Mouse (Mus musculus) heart, embryonic 15.5 days (tissue): ENCODE results near the gene Dbndd2. TPM values are rescaled to one million over a fixed set of nuclear protein-coding genes. Genes with fewer than 3 reads are reported as not detected.

Experiments
- ATAC-seq: fragments of 200-750 bp; cut with Nextera tagmentation; replicated peaks from 2 replicates; pipeline ENCODE4 v1.8.0; 2017; ENCODE audit warnings: low read depth, moderate TSS enrichment; ENCODE audit not compliant: insufficient number of reproducible peaks, insufficient read depth, low FRiP score
- H3K27ac ChIP-seq: fragments of 300-500 bp; sonication (generic); 2 replicates; pipeline ENCODE4 v1.5.1; 2015; ENCODE audit warnings: mild to moderate bottlenecking, inconsistent platforms
- H3K27me3 ChIP-seq: fragments of 300-500 bp; sonication (generic); 2 replicates; pipeline ENCODE4 v1.6.1; 2015; ENCODE audit warnings: inconsistent platforms
- H3K36me3 ChIP-seq: fragments of 300-500 bp; sonication (generic); 2 replicates; pipeline ENCODE4 v1.6.1; 2015; ENCODE audit warnings: mild to moderate bottlenecking, inconsistent platforms
- H3K4me1 ChIP-seq: fragments of 300-500 bp; sonication (generic); replicated peaks from 2 replicates; pipeline ENCODE4 v1.6.1; 2015; ENCODE audit warnings: inconsistent platforms
- H3K4me2 ChIP-seq: fragments of 300-500 bp; sonication (generic); 2 replicates; pipeline ENCODE4 v1.6.1; 2015; ENCODE audit warnings: inconsistent platforms, mild to moderate bottlenecking, moderate library complexity
- H3K4me3 ChIP-seq: fragments of 300-500 bp; sonication (generic); 2 replicates; pipeline ENCODE4 v1.5.1; 2015; ENCODE audit warnings: mild to moderate bottlenecking, inconsistent platforms
- H3K9ac ChIP-seq: fragments of 300-500 bp; sonication (generic); 2 replicates; pipeline ENCODE4 v1.6.1; 2015; ENCODE audit warnings: mild to moderate bottlenecking, inconsistent platforms
- H3K9me3 ChIP-seq: fragments of 300-500 bp; sonication (generic); replicated peaks from 2 replicates; pipeline ENCODE4 v1.6.1; 2016; ENCODE audit warnings: inconsistent platforms
- WGBS: fragments of 180-500 bp; shearing (Covaris S2); methylation state at CpG from one replicate; pipeline ENCODE4 v1.1.7; 2015; ENCODE audit warnings: mixed read lengths; 5-methylcytosine and 5-hydroxymethylcytosine counted together
- polyA plus RNA-seq: library from polyadenylated mRNA; unstranded; fragments of >200 nt; fragmentation: Nextera tagmentation; extraction: Ambion mirVana; gene quantifications from 2 replicates; pipeline ENCODE4 v1.2.1, GENCODE M21; 2015

Gene Dbndd2
- polyA plus RNA-seq, 1 experiment from 2014 or later: 8.6 TPM

DNA sequence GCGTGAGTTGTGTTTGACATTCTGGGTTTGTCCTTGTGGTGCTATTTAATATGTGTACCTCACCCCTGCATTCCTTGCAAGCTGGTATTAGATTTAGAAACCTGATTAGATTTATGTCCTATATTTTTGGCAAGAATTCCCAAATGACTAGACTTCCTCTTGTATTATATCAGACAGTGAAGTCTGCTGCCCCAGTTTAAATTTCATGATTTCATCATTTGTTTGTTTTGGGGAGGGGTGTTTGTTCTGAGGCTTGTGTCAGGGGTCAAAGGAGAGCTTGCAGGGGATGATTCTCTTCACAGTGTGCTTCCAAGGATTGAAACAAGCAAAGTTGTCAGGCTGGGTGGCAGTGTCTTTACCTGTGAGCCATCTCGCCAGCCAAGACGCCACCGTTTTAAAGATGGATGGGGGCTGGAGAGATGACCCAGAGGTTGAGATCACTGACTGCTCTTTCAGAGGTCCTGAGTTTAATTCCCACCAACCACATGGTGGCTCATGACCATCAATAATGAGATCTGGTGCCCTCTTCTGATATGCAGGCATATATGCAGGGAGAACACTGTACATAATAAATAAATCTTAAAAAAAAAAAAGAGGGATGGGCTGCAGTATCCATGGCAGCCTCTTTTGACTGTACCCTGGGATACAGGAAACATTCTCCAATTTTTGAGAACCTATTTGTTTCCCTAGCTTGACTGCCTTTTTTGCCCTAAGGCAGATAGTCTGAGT lies 19.9 kb downstream of the Dbndd2 start:
- no peak overlapping the region for H3K4me3 ChIP-seq
- H3K27me3 ChIP-seq: no peaks in the 10 kb centered on the region
- peaks cover 3% of the 10 kb centered on the region; the same call in 1 of the 2 replicates for H3K9me3 ChIP-seq
- no peak overlapping the region for H3K4me2 ChIP-seq
- ATAC-seq: no peak
- no peak overlapping the region for H3K27ac ChIP-seq
- H3K4me1 ChIP-seq: peaks cover 6% of the 10 kb centered on the region; the same call in 1 of the 2 replicates
- peaks cover 54% of the 10 kb centered on the region for H3K36me3 ChIP-seq
- 95% methylated on average over 4 of the region's 4 CpGs for WGBS
- H3K9ac ChIP-seq: no peak overlapping the region

DNA sequence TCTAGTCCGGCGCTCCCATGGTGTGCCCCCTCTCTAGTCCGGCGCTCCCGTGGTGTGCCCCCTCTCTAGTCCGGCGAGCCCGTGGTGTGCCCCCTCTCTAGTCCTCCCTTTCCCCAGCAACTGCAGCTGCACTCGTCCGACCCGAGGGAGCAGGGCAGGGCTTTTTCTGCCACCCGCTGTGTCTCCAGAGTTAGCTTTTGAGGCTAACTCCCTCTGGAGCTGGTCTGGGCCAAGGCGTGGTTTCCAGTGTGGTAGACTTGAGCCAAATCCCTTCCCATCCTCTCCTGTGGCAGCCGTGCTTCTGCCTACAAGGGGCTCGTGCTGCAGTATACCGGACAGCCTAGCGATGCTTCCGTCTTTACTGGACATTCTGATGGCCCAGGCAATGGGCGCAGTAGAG lies 21.9 kb downstream of the Dbndd2 start:
- Histone ChIP-seq H3K27me3 (no peaks in the 10 kb centered on the region), H3K4me1 (peaks cover 6% of the 10 kb centered on the region; the same call in 1 of the 2 replicates), H3K4me3 (no peak overlapping the region), H3K9me3 (peaks cover 3% of the 10 kb centered on the region; the same call in 1 of the 2 replicates), H3K9ac (no peak overlapping the region), H3K27ac (no peak overlapping the region), H3K36me3 (peaks cover 37% of the 10 kb centered on the region), H3K4me2 (no peak overlapping the region)
- no peak for ATAC-seq
- 84% methylated on average over 19 of the region's 19 CpGs for WGBS

GRCm38 (mm10) chr2:164510621-164511190 lies 24.8 kb downstream of the Dbndd2 start:
- Histone ChIP-seq H3K4me3 (no peak overlapping the region), H3K27me3 (no peaks in the 10 kb centered on the region), H3K4me1 (peaks cover 6% of the 10 kb centered on the region; the same call in 1 of the 2 replicates), H3K9me3 (no peaks in the 10 kb centered on the region), H3K36me3 (peaks cover 9% of the 10 kb centered on the region; the same call in 1 of the 2 replicates), H3K27ac (peak overlapping the region; percentile 42; the same call in 1 of the 2 replicates), H3K9ac (no peak overlapping the region), H3K4me2 (no peak overlapping the region)
- WGBS: 21% methylated on average over 4 of the region's 5 CpGs
- no peak for ATAC-seq

DNA sequence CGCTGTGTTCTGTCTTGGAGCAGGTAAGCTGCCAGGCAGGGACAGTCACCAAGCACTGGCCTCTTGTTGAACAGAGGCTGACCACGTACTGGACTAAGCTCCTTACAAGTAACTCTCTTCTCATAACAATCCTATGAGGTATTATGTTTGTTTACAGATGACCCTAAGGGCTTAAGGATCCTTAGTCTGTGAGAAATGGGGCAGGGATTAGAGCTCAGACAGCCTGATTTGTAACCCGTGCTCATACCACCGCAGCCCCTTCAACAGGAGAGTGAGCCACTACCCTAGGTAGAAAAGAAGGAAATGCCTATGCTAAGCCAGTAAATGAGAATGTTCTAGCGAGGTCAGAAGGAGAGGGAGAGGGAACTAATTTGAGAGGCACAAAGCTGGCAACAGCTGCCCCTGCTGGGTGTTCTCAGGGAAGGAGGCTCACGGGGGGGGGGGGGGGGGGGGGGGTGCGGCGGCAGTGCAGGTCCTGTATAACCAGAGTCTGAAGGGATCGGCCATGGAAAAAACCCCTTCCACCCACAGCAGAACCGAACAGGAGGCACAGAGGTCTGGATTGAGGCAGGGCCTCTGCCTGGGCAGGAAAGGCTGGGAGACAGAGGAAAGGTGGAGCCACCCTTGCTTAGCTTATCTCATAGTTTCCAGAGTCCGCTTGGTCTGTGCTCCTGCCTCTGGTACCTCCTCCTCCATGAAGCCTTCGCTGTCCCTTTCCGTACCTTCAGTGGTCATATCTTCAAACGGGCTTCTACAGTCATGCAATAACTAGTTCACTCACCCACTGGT lies 26.4 kb downstream of the Dbndd2 start:
- WGBS: 53% methylated on average over 11 of the region's 14 CpGs
- Histone ChIP-seq H3K4me1 (peaks cover 6% of the 10 kb centered on the region; the same call in 1 of the 2 replicates), H3K4me2 (no peak overlapping the region), H3K4me3 (no peak overlapping the region), H3K27me3 (no peaks in the 10 kb centered on the region), H3K36me3 (peaks cover under 1% of the 10 kb centered on the region; the same call in 1 of the 2 replicates), H3K9ac (no peak overlapping the region), H3K27ac (peak overlapping the region; percentile 40; the same call in 1 of the 2 replicates), H3K9me3 (no peaks in the 10 kb centered on the region)
- no peak for ATAC-seq

DNA sequence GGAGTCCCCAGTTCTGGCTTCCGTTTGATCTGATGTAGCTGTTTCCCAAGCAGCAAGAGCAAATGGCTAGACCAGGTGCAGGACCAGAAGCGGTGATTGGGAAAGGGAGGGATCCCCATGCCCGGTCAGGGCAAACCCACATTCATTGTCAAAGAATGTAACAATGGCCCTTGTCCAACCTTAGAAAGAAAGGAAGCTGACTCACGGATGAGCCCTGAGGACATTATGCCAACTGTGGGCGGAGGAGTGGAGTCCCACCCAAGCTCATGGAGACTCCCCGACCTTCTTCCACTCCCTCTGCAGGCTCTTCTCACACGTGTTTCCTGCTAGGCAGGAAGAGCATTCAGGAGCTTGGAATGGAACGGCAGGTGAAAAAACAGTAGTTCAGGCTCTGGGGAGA lies 27.5 kb downstream of the Dbndd2 start:
- H3K9ac ChIP-seq: no peak overlapping the region
- H3K4me2 ChIP-seq: no peak overlapping the region
- no peaks in the 10 kb centered on the region for H3K9me3 ChIP-seq
- 54% methylated on average over 8 of the region's 8 CpGs for WGBS
- ATAC-seq: peak; percentile 47
- no peaks in the 10 kb centered on the region for H3K36me3 ChIP-seq
- peak overlapping the region; percentile 32 for H3K27ac ChIP-seq
- no peaks in the 10 kb centered on the region for H3K27me3 ChIP-seq
- no peak overlapping the region for H3K4me3 ChIP-seq
- peaks cover 8% of the 10 kb centered on the region; the same call in 1 of the 2 replicates for H3K4me1 ChIP-seq

- Histone ChIP-seq H3K27me3 (no peaks in the 10 kb centered on the region), H3K4me2 (no peak overlapping the region), H3K4me1 (peaks cover 14% of the 10 kb centered on the region), H3K27ac (no peak overlapping the region), H3K4me3 (no peak overlapping the region), H3K9ac (no peak overlapping the region), H3K9me3 (no peaks in the 10 kb centered on the region), H3K36me3 (no peaks in the 10 kb centered on the region)
- ATAC-seq: no peak
- 71% methylated on average over 3 of the region's 3 CpGs for WGBS
These were observed 29.0 kb downstream of the Dbndd2 start for GRCm38 (mm10) chr2:164514916-164515315.

- H3K27ac ChIP-seq: no peak overlapping the region
- H3K36me3 ChIP-seq: no peaks in the 10 kb centered on the region
- WGBS: 66% methylated on average over 9 of the region's 9 CpGs
- ATAC-seq: no peak
- no peaks in the 10 kb centered on the region for H3K9me3 ChIP-seq
- peaks cover 9% of the 10 kb centered on the region for H3K4me1 ChIP-seq
- no peak overlapping the region for H3K4me2 ChIP-seq
- H3K27me3 ChIP-seq: no peaks in the 10 kb centered on the region
- H3K4me3 ChIP-seq: no peak overlapping the region
- no peak overlapping the region for H3K9ac ChIP-seq
These were observed 30.0 kb downstream of the Dbndd2 start for GRCm38 (mm10) chr2:164515897-164516296.

- Histone ChIP-seq H3K4me2 (no peak overlapping the region), H3K9ac (no peak overlapping the region), H3K4me1 (peaks cover 9% of the 10 kb centered on the region), H3K9me3 (no peaks in the 10 kb centered on the region), H3K36me3 (no peaks in the 10 kb centered on the region), H3K27me3 (no peaks in the 10 kb centered on the region), H3K4me3 (no peak overlapping the region), H3K27ac (no peak overlapping the region)
- WGBS: 78% methylated on average over 11 of the region's 11 CpGs
- ATAC-seq: no peak
These were observed 30.7 kb downstream of the Dbndd2 start for GRCm38 (mm10) chr2:164516592-164516991.

DNA sequence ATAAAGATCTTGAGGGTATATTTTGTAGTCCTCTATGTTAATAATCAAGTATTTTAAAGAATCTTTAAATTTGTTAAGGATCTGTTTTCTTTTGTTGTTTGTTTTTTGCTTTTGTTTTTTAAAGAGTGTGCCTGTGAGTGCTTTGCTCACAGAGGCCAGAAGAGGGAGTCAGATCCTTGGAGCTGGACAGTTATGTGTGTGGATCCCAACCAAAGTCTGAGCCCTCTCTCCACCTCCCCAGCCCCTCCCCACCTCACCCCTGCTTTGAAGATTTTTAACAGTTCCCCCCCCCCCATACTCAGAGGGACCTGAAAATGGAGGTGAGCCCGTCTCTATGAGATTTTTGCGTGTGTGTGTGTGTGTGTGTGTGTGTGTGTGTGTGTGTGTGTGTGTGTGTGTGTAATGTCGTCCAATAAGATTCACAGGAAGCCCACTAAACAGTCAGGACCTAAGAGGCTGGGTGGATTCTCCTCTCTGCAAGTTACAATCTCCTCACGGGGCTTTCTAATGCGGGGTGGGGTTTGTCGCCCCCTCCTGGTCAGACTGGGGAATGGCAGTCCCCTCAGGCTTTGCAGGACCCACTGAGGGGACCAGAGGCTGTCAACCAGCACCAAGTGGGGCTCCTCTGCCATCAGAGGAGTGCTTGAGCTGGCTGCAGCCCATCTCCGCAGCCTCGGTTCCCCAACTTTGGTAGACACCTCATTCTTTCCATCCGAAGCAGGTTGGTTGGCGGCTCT lies 31.7 kb downstream of the Dbndd2 start:
- H3K27ac ChIP-seq: peak overlapping the region; percentile 40; the same call in 1 of the 2 replicates
- WGBS: 29% methylated on average over 10 of the region's 10 CpGs
- ATAC-seq: no peak

GRCm38 (mm10) chr2:164518266-164519170 lies 32.6 kb downstream of the Dbndd2 start:
- Histone ChIP-seq H3K9ac (no peak overlapping the region), H3K9me3 (no peaks in the 10 kb centered on the region), H3K4me3 (no peak overlapping the region), H3K36me3 (no peaks in the 10 kb centered on the region), H3K27ac (peak overlapping the region; percentile 50), H3K4me1 (peaks cover 9% of the 10 kb centered on the region), H3K4me2 (no peak overlapping the region), H3K27me3 (peaks cover 17% of the 10 kb centered on the region)
- WGBS: 34% methylated on average over 11 of the region's 11 CpGs
- ATAC-seq: no peak

More for the DNA sequence above, 31.7 kb downstream of the Dbndd2 start:
- no peaks in the 10 kb centered on the region for H3K9me3 ChIP-seq
- no peak overlapping the region for H3K4me3 ChIP-seq
- H3K9ac ChIP-seq: no peak overlapping the region
- H3K36me3 ChIP-seq: no peaks in the 10 kb centered on the region
- H3K4me1 ChIP-seq: peaks cover 9% of the 10 kb centered on the region
- no peak overlapping the region for H3K4me2 ChIP-seq
- H3K27me3 ChIP-seq: peaks cover 9% of the 10 kb centered on the region
